Mouse (Mus musculus): ENCODE results near the gene Herc6. TPM values are rescaled to one million over a fixed set of nuclear protein-coding genes. Genes with fewer than 3 reads are reported as not detected.

Gene Herc6
- polyA plus RNA-seq, 1 experiment = 10.6 TPM

DNA sequence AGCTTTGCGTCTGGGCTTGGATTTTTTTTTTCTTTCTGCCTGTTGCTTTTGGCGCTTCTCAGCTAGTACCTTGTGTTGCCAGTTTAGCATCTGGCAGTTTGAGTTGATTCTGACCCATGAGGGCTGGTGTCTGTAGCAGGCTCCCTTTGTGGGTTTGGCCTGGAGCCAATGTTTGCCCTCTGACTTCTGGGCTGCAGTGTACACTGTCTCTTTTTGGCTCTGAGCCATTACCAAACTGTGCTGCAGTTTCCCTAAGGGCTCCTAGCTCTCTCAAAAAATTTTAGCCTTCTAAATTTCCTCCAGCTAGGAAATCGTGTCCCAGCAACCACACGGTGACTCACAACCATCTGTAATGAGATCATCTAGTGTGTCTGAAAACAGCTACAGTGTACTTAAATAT is 61.0 kb downstream of the Herc6 start:
- no peaks in the 10 kb centered on the region for H3K4me1 ChIP-seq (ENCODE audit: control insufficient read depth, insufficient read depth, low read length)
- H3K4me3 ChIP-seq (ENCODE audit: insufficient read depth, low read length) = no peak overlapping the region
- no peak overlapping the region for H3K27ac ChIP-seq (ENCODE audit: insufficient read depth, low read length)
- TF ChIP-seq CTCF (IDR thresholded peaks at IDR 0.05; ENCODE audit: extremely low read depth, insufficient read depth, low read length) (no peak), POLR2A (IDR thresholded peaks at IDR 0.05; ENCODE audit: extremely low read depth, insufficient read depth, low read length) (no peak)

DNA sequence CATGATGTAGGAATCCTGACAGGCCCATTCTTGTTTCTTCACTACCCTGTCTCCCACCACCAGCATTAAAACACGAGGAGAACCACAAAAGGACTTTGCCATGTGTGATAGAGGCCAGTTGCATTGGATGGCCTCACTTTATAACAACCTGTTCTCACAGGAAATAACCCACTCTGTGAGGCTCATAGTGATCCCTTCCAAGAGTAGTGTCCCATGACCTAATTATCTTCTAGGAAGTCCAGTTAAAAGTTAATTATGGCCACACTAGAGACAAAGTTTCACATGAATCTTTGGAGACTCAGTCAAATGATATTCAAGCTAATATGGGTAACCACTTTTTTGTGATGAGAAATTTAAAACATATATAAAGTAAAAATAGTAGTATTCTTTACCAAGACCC is 66.5 kb downstream of the Herc6 start:
- no peak for TF ChIP-seq CTCF (IDR thresholded peaks at IDR 0.05; ENCODE audit: extremely low read depth, insufficient read depth, low read length)
- no peak for TF ChIP-seq POLR2A (IDR thresholded peaks at IDR 0.05; ENCODE audit: extremely low read depth, insufficient read depth, low read length)
- no peak overlapping the region for H3K4me3 ChIP-seq (ENCODE audit: insufficient read depth, low read length)
- H3K4me1 ChIP-seq (ENCODE audit: control insufficient read depth, insufficient read depth, low read length) = no peaks in the 10 kb centered on the region
- no peak overlapping the region for H3K27ac ChIP-seq (ENCODE audit: insufficient read depth, low read length)

DNA sequence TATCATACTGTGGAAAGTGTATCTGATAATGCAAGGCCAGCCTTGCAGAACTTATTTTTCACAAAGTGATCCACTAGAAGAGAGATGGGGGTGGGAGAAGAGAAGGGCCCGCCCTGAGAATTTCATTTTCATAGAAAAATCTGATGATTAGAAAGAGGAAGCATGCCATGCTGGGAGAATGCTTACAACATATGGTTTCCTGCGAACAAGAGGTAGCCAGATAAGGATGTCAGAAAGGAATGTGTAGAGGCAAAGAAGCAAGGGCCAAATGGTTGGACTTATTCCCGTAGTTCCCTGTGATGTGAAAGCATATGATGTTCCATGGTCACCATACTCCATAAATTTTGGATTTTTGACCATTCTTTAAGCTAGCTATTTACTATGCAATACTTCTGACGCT is 80.5 kb downstream of the Herc6 start:
- no peaks in the 10 kb centered on the region for H3K4me1 ChIP-seq (ENCODE audit: control insufficient read depth, insufficient read depth, low read length)
- H3K27ac ChIP-seq (ENCODE audit: insufficient read depth, low read length) = no peak overlapping the region
- H3K4me3 ChIP-seq (ENCODE audit: insufficient read depth, low read length) = no peak overlapping the region
- TF ChIP-seq CTCF (IDR thresholded peaks at IDR 0.05; ENCODE audit: extremely low read depth, insufficient read depth, low read length) (no peak), POLR2A (IDR thresholded peaks at IDR 0.05; ENCODE audit: extremely low read depth, insufficient read depth, low read length) (no peak)

DNA sequence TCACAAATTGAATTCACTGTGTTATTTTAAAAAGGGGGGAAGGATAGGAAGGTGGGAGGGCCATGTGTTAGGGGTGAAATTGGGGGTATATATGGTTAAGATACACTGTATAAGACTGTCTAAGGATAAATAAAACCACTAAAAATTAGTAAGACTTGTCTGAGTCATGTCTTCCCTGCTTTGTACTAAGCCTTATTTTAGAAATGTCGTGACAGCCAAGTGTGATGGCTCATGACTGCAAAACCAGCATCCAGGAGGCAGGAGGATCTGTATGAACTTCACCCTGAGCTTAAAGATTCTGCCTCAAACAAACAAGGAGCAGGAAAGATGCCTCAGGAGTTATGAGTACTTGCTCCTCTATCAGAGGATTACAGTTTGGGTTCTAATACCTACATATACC is 103.4 kb downstream of the Herc6 start:
- TF ChIP-seq POLR2A (IDR thresholded peaks at IDR 0.05; ENCODE audit: extremely low read depth, insufficient read depth, low read length) (no peak), CTCF (IDR thresholded peaks at IDR 0.05; ENCODE audit: extremely low read depth, insufficient read depth, low read length) (no peak)

DNA sequence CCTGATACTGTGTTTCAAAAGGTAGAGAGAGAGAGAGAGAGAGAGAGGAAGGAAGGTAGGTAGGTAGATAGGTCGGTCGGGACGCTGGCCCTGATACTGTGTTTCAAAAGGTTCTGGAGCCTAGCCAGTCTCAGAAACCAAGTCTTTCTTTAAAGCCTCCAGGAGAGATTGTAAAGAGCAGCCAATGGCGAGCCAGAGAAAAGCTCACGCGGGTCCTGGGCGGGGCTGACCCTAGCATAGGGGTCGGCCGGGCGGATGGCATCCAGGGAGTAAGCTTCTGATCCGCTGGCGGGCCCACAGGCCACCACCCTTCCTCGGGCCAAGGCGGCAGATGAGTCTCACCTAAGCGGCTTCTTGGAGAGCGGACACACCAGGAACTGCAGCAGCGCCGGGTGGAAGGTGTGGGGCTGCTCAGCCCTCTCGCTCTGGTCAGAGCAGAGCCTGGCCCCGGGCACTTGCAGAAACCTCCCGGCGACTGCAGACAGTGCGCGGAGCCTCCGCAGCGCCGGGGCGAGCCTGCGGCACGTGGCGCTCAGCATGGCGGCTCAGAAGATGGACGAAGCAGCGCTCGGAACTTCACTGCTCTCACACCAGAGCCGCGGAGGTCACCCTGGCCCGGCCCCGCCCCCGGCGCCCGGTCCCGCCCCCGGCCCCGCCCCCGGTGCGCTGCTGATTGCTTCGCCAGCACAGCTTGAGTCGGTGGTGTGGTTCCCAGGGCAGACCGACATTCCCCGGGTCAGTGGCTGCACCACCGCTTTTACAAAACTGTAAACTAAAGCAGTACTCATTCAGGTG is 110.9 kb downstream of the Herc6 start, which contains the start of gene Pyurf:
TSS of gene Pyurf (minus strand) at position 612 of the 795 bp plus-strand sequence.
- no peaks in the 10 kb centered on the region; the same call in 1 of the 2 replicates for H3K4me1 ChIP-seq (ENCODE audit: control insufficient read depth, insufficient read depth, low read length)
- H3K4me3 ChIP-seq (ENCODE audit: insufficient read depth, low read length) = peak within 1 kb of the TSS; percentile 71
- peak within 1 kb of the TSS; percentile 96 for H3K27ac ChIP-seq (ENCODE audit: insufficient read depth, low read length)
- TF ChIP-seq CTCF (IDR thresholded peaks at IDR 0.05; ENCODE audit: extremely low read depth, insufficient read depth, low read length) (no peak), POLR2A (IDR thresholded peaks at IDR 0.05; ENCODE audit: extremely low read depth, insufficient read depth, low read length) (peak; percentile 66; the same call in 1 of the 2 replicates)

More for the DNA sequence above, 103.4 kb downstream of the Herc6 start:
- Histone ChIP-seq H3K4me3 (ENCODE audit: insufficient read depth, low read length) (no peak overlapping the region), H3K4me1 (ENCODE audit: control insufficient read depth, insufficient read depth, low read length) (no peaks in the 10 kb centered on the region; the same call in 1 of the 2 replicates), H3K27ac (ENCODE audit: insufficient read depth, low read length) (no peak overlapping the region)

DNA sequence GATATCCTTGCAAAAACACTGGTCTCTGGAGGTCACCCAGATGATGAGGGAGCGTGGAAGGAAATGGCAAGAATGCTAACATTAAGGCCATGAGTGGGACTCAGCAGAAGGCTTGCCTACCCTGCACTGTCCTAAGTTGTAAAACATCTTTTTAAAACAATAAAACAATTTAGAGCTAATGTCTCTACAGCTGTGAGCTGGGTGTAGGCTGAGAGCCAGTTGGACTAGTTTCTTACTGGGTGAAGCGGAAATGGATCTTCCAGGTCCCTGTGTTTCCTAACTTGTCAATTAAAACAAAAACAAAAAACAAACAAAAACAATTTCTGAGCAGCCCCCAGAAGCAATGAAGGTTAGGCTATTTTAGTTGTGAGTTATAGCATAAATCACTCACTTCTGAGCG is 112.3 kb downstream of the Herc6 start:
- Histone ChIP-seq H3K4me3 (ENCODE audit: insufficient read depth, low read length) (no peak overlapping the region), H3K27ac (ENCODE audit: insufficient read depth, low read length) (no peak overlapping the region), H3K4me1 (ENCODE audit: control insufficient read depth, insufficient read depth, low read length) (no peaks in the 10 kb centered on the region; the same call in 1 of the 2 replicates)
- TF ChIP-seq POLR2A (IDR thresholded peaks at IDR 0.05; ENCODE audit: extremely low read depth, insufficient read depth, low read length) (no peak), CTCF (IDR thresholded peaks at IDR 0.05; ENCODE audit: extremely low read depth, insufficient read depth, low read length) (no peak)

DNA sequence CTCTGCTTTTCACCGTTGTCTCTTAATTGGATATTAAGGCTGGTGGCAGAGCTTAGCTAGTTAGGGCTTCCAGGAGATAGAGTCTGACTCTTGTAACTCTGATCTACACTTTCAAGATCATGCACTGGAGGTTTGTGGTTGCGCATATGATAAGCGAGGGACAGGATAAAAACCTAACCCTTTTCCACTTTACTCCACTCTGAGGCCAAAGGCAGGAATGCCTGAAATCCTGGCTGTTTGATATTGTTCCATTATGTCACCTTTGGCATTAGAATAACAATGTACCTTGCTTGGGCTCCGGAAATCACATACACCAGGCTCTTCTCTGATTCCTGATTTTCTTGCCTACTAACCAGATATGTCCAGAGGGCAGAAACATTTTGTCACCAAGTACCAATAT is 120.9 kb downstream of the Herc6 start:
- TF ChIP-seq POLR2A (IDR thresholded peaks at IDR 0.05; ENCODE audit: extremely low read depth, insufficient read depth, low read length) (no peak), CTCF (IDR thresholded peaks at IDR 0.05; ENCODE audit: extremely low read depth, insufficient read depth, low read length) (no peak)

DNA sequence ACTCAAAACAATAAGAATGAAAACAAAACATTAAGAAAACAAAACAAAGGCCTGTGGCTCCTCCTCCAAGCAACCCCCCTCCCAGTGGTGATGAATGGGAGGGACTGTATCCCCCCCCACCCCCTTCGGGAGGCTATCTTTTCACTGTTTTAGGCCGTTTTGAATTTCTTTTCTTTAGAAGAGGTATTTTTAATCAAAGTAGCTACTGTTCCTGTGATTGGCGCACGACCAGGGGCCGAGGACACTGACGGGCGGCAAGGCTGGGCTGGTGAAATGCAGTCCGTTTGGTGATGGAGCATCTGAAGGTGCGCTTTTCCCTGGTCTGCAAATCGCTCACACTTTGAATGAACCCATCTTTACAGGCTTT is 121.6 kb downstream of the Herc6 start, which contains the start of gene Lancl2:
TSS of gene Lancl2 (plus strand) at position 165 of the 367 bp plus-strand sequence.
- Histone ChIP-seq H3K27ac (ENCODE audit: insufficient read depth, low read length) (peak within 1 kb of the TSS; percentile 98), H3K4me1 (ENCODE audit: control insufficient read depth, insufficient read depth, low read length) (peaks cover 3% of the 10 kb centered on the region; the same call in 1 of the 2 replicates), H3K4me3 (ENCODE audit: insufficient read depth, low read length) (peak within 1 kb of the TSS; percentile 89)
- no peak for TF ChIP-seq POLR2A (IDR thresholded peaks at IDR 0.05; ENCODE audit: extremely low read depth, insufficient read depth, low read length)
- no peak for TF ChIP-seq CTCF (IDR thresholded peaks at IDR 0.05; ENCODE audit: extremely low read depth, insufficient read depth, low read length)

More for the DNA sequence above, 120.9 kb downstream of the Herc6 start:
- Histone ChIP-seq H3K4me1 (ENCODE audit: control insufficient read depth, insufficient read depth, low read length) (peaks cover 3% of the 10 kb centered on the region; the same call in 1 of the 2 replicates), H3K4me3 (ENCODE audit: insufficient read depth, low read length) (peak overlapping the region; percentile 89; the same call in 1 of the 2 replicates), H3K27ac (ENCODE audit: insufficient read depth, low read length) (peak overlapping the region; percentile 90)

DNA sequence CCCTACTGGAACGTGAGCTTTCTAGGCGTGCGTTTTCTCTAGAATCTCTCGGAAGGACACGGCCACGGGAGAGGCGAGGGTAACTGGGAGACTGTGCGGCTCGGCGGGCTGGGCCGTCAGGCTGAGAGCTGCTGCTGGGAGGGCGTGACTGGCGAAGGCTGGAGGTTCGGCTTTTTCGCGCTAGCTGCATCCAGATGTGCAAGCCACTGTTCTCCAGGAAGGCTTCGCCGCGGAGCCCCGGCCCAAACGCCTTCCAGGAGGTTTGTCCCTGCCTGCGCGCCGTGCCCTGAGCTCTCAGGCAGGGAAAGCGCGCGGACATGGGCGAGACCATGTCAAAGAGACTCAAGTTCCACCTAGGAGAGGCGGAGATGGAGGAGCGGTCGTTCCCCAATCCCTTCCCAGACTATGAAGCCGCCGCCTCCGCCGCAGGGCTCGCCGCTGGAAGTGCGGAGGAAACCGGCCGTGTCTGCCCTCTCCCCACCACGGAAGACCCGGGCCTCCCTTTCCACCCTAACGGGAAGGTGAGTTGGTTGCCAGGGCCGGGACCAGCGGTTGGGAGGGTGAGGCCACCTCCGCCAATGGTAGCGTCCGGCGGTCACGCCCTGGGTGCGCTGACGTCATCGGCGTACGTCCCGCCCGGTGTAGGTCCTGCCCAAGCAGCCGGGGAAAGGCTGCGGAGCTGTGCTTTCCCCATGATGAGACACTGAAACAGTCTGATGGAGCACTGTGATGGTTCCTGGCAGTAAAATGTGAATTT is 122.1 kb downstream of the Herc6 start:
- Histone ChIP-seq H3K4me3 (ENCODE audit: insufficient read depth, low read length) (peak overlapping the region; percentile 89), H3K4me1 (ENCODE audit: control insufficient read depth, insufficient read depth, low read length) (peaks cover 3% of the 10 kb centered on the region; the same call in 1 of the 2 replicates), H3K27ac (ENCODE audit: insufficient read depth, low read length) (peak overlapping the region; percentile 98)
- TF ChIP-seq POLR2A (IDR thresholded peaks at IDR 0.05; ENCODE audit: extremely low read depth, insufficient read depth, low read length) (peak; percentile 95), CTCF (IDR thresholded peaks at IDR 0.05; ENCODE audit: extremely low read depth, insufficient read depth, low read length) (no peak)

All from cortical plate, adult 2 months (tissue).